Mouse (Mus musculus): ENCODE results near the gene Pcdh8. TPM values are rescaled to one million over a fixed set of nuclear protein-coding genes. Genes with fewer than 3 reads are reported as not detected.

The Pcdh8 gene
- polyA plus RNA-seq, 1 experiment from 2014 or later: 4.1 TPM

GRCm38 (mm10) chr14:79771802-79772511, 845 bp upstream of the Pcdh8 start:
- Histone ChIP-seq H3K4me1 (peaks cover 54% of the 10 kb centered on the region), H3K36me3 (no peaks in the 10 kb centered on the region), H3K4me3 (peak overlapping the region; percentile 46), H3K9me3 (no peaks in the 10 kb centered on the region), H3K9ac (peak overlapping the region; percentile 54; the same call in 1 of the 2 replicates), H3K27me3 (peaks cover 93% of the 10 kb centered on the region), H3K27ac (no peak overlapping the region), H3K4me2 (peak overlapping the region; percentile 73)
- WGBS: 3% methylated on average over 20 of the region's 20 CpGs
- ATAC-seq (ENCODE audit: insufficient number of reproducible peaks, insufficient read depth, low FRiP score, low TSS enrichment, low read depth): no peak

GRCm38 (mm10) chr14:79770306-79771093, 612 bp downstream of the Pcdh8 start:
- Histone ChIP-seq H3K27me3 (peaks cover 96% of the 10 kb centered on the region), H3K9me3 (no peaks in the 10 kb centered on the region), H3K36me3 (no peaks in the 10 kb centered on the region), H3K27ac (no peak overlapping the region), H3K4me3 (peak overlapping the region; percentile 46), H3K4me2 (peak overlapping the region; percentile 73), H3K9ac (0 out of 2 replicates have a peak overlapping the region, but pooled peaks have one; percentile 36), H3K4me1 (peaks cover 54% of the 10 kb centered on the region)
- ATAC-seq (ENCODE audit: insufficient number of reproducible peaks, insufficient read depth, low FRiP score, low TSS enrichment, low read depth): no peak
- whole genome bisulfite sequencing: 4% methylated on average over 62 of the region's 62 CpGs

GRCm38 (mm10) chr14:79769618-79770017, 1.5 kb downstream of the Pcdh8 start:
- no peak overlapping the region for H3K27ac ChIP-seq
- no peaks in the 10 kb centered on the region for H3K36me3 ChIP-seq
- ATAC-seq (ENCODE audit: insufficient number of reproducible peaks, insufficient read depth, low FRiP score, low TSS enrichment, low read depth): peak; percentile 39; the same call in 1 of the 2 replicates
- H3K27me3 ChIP-seq: peaks cover 95% of the 10 kb centered on the region
- peaks cover 54% of the 10 kb centered on the region for H3K4me1 ChIP-seq
- WGBS: 1% methylated on average over 46 of the region's 46 CpGs
- peak overlapping the region; percentile 73 for H3K4me2 ChIP-seq
- no peaks in the 10 kb centered on the region for H3K9me3 ChIP-seq
- H3K4me3 ChIP-seq: peak overlapping the region; percentile 46
- H3K9ac ChIP-seq: peak overlapping the region; percentile 6; the same call in 1 of the 2 replicates

GRCm38 (mm10) chr14:79768996-79769395, 2.1 kb downstream of the Pcdh8 start:
- H3K36me3 ChIP-seq: no peaks in the 10 kb centered on the region
- H3K9me3 ChIP-seq: no peaks in the 10 kb centered on the region
- ATAC-seq (ENCODE audit: insufficient number of reproducible peaks, insufficient read depth, low FRiP score, low TSS enrichment, low read depth): no peak
- peak overlapping the region; percentile 46 for H3K4me3 ChIP-seq
- 5% methylated on average over 30 of the region's 30 CpGs for WGBS
- H3K27me3 ChIP-seq: peaks cover 89% of the 10 kb centered on the region
- no peak overlapping the region for H3K27ac ChIP-seq
- peak overlapping the region; percentile 6; the same call in 1 of the 2 replicates for H3K9ac ChIP-seq
- H3K4me2 ChIP-seq: peak overlapping the region; percentile 73
- H3K4me1 ChIP-seq: peaks cover 51% of the 10 kb centered on the region

GRCm38 (mm10) chr14:79768076-79768830, 2.9 kb downstream of the Pcdh8 start:
- Histone ChIP-seq H3K4me2 (peak overlapping the region; percentile 73), H3K27me3 (peaks cover 81% of the 10 kb centered on the region), H3K36me3 (no peaks in the 10 kb centered on the region), H3K9me3 (no peaks in the 10 kb centered on the region), H3K27ac (no peak overlapping the region), H3K4me3 (peak overlapping the region; percentile 46), H3K9ac (no peak overlapping the region), H3K4me1 (peaks cover 44% of the 10 kb centered on the region)
- no peak for ATAC-seq (ENCODE audit: insufficient number of reproducible peaks, insufficient read depth, low FRiP score, low TSS enrichment, low read depth)
- 2% methylated on average over 55 of the region's 59 CpGs for WGBS

GRCm38 (mm10) chr14:79767601-79768000, 3.5 kb downstream of the Pcdh8 start:
- peaks cover 75% of the 10 kb centered on the region for H3K27me3 ChIP-seq
- H3K4me2 ChIP-seq: peak overlapping the region; percentile 73
- H3K36me3 ChIP-seq: no peaks in the 10 kb centered on the region
- peaks cover 43% of the 10 kb centered on the region for H3K4me1 ChIP-seq
- no peak for ATAC-seq (ENCODE audit: insufficient number of reproducible peaks, insufficient read depth, low FRiP score, low TSS enrichment, low read depth)
- no peak overlapping the region for H3K9ac ChIP-seq
- no peaks in the 10 kb centered on the region for H3K9me3 ChIP-seq
- no peak overlapping the region for H3K27ac ChIP-seq
- peak overlapping the region; percentile 46; the same call in 1 of the 2 replicates for H3K4me3 ChIP-seq
- 4% methylated on average over 11 of the region's 11 CpGs for WGBS

GRCm38 (mm10) chr14:79765196-79765765, 5.8 kb downstream of the Pcdh8 start:
- WGBS: 73% methylated on average over 6 of the region's 6 CpGs
- H3K4me1 ChIP-seq: peaks cover 24% of the 10 kb centered on the region
- no peak overlapping the region for H3K27ac ChIP-seq
- ATAC-seq (ENCODE audit: insufficient number of reproducible peaks, insufficient read depth, low FRiP score, low TSS enrichment, low read depth): no peak
- no peaks in the 10 kb centered on the region for H3K36me3 ChIP-seq
- no peak overlapping the region for H3K9ac ChIP-seq
- peaks cover 53% of the 10 kb centered on the region for H3K27me3 ChIP-seq
- H3K4me3 ChIP-seq: no peak overlapping the region
- no peak overlapping the region for H3K4me2 ChIP-seq
- H3K9me3 ChIP-seq: no peaks in the 10 kb centered on the region

GRCm38 (mm10) chr14:79754601-79755222, 16.4 kb downstream of the Pcdh8 start:
- no peaks in the 10 kb centered on the region for H3K4me1 ChIP-seq
- no peaks in the 10 kb centered on the region for H3K9me3 ChIP-seq
- no peaks in the 10 kb centered on the region for H3K27me3 ChIP-seq
- ATAC-seq (ENCODE audit: insufficient number of reproducible peaks, insufficient read depth, low FRiP score, low TSS enrichment, low read depth): no peak
- H3K9ac ChIP-seq: no peak overlapping the region
- H3K36me3 ChIP-seq: no peaks in the 10 kb centered on the region
- H3K4me2 ChIP-seq: no peak overlapping the region
- WGBS: 68% methylated on average over 13 of the region's 13 CpGs
- H3K4me3 ChIP-seq: no peak overlapping the region
- H3K27ac ChIP-seq: no peak overlapping the region

- Histone ChIP-seq H3K27ac (no peak overlapping the region), H3K9me3 (no peaks in the 10 kb centered on the region), H3K36me3 (no peaks in the 10 kb centered on the region), H3K27me3 (no peaks in the 10 kb centered on the region), H3K4me1 (no peaks in the 10 kb centered on the region), H3K4me3 (no peak overlapping the region), H3K4me2 (no peak overlapping the region), H3K9ac (no peak overlapping the region)
- WGBS: 33% methylated on average over 3 of the region's 3 CpGs
- ATAC-seq (ENCODE audit: insufficient number of reproducible peaks, insufficient read depth, low FRiP score, low TSS enrichment, low read depth): no peak
These were observed 17.0 kb downstream of the Pcdh8 start for GRCm38 (mm10) chr14:79754157-79754556.

GRCm38 (mm10) chr14:79753733-79754132, 17.4 kb downstream of the Pcdh8 start:
- Histone ChIP-seq H3K27me3 (no peaks in the 10 kb centered on the region), H3K9me3 (no peaks in the 10 kb centered on the region), H3K36me3 (no peaks in the 10 kb centered on the region), H3K27ac (no peak overlapping the region), H3K4me1 (no peaks in the 10 kb centered on the region), H3K9ac (no peak overlapping the region), H3K4me2 (no peak overlapping the region), H3K4me3 (no peak overlapping the region)
- no peak for ATAC-seq (ENCODE audit: insufficient number of reproducible peaks, insufficient read depth, low FRiP score, low TSS enrichment, low read depth)
- 88% methylated on average over 7 of the region's 7 CpGs for WGBS

GRCm38 (mm10) chr14:79740515-79740914, 30.6 kb downstream of the Pcdh8 start:
- 76% methylated on average over 3 of the region's 3 CpGs for WGBS
- Histone ChIP-seq H3K4me3 (no peak overlapping the region), H3K4me1 (no peaks in the 10 kb centered on the region), H3K9me3 (no peaks in the 10 kb centered on the region), H3K36me3 (no peaks in the 10 kb centered on the region), H3K9ac (no peak overlapping the region), H3K4me2 (no peak overlapping the region), H3K27me3 (no peaks in the 10 kb centered on the region), H3K27ac (no peak overlapping the region)
- ATAC-seq (ENCODE audit: insufficient number of reproducible peaks, insufficient read depth, low FRiP score, low TSS enrichment, low read depth): no peak

Data from embryonic facial prominence, embryonic 13.5 days (tissue).